Mouse (Mus musculus) megakaryocyte progenitor cell, adult 5-6 weeks (primary cell): ENCODE data around the gene Kcnk16. TPM values are rescaled to one million over a fixed set of nuclear protein-coding genes. Genes with fewer than 3 reads are reported as not detected.

ENCODE experiments used
- total RNA-seq, 2 experiments: library from RNA; stranded (forward) in 1 of 2; stranded (reverse) in 1 of 2; fragments of 157-497, 149-512 nt in 1 of 2; fragments of 200-1000 nt in 1 of 2; gene quantifications; 2 replicates each; pipeline versions ENCODE4 v1.2.3 to v1.2.4; 2015 to 2017

The Kcnk16 gene
- total RNA-seq, 2 experiments from 2014 or later = not detected

Other genes starting within 250 kb of the Kcnk16 start
- gene Saysd1, start 130.7 kb downstream of the Kcnk16 start, total RNA-seq (2015) = 3.4 and 3.9 TPM in 2 replicates
- gene Saysd1, start 130.7 kb downstream of the Kcnk16 start, total RNA-seq (2017) = 0.62 and 1.4 TPM in 2 replicates
- gene Kcnk5, start 87.4 kb downstream of the Kcnk16 start, total RNA-seq (2015) = 0.37 and 1.7 TPM in 2 replicates
- 1.2 and 7.0 TPM in 2 replicates for gene Kcnk5, start 87.4 kb downstream of the Kcnk16 start, total RNA-seq (2017)
- gene Nudt13, start 25.5 kb upstream of the Kcnk16 start, total RNA-seq (2015) = 8.2 and 10.0 TPM in 2 replicates
- 10.8 and 11.9 TPM in 2 replicates for gene Nudt13, start 25.5 kb upstream of the Kcnk16 start, total RNA-seq (2017)
- gene Ecd, start 78.9 kb upstream of the Kcnk16 start, total RNA-seq (2015) = 44.2 and 45.9 TPM in 2 replicates
- 67.3 and 71.2 TPM in 2 replicates for gene Ecd, start 78.9 kb upstream of the Kcnk16 start, total RNA-seq (2017)
- 21.1 and 30.8 TPM in 2 replicates for gene Fam149b, start 79.0 kb upstream of the Kcnk16 start, total RNA-seq (2015)
- 21.9 and 26.6 TPM in 2 replicates for gene Fam149b, start 79.0 kb upstream of the Kcnk16 start, total RNA-seq (2017)
- 75.2 and 78.3 TPM in 2 replicates for gene Dnajc9, start 119.7 kb upstream of the Kcnk16 start, total RNA-seq (2015)
- gene Dnajc9, start 119.7 kb upstream of the Kcnk16 start, total RNA-seq (2017) = 250 and 274 TPM in 2 replicates
- gene Mrps16, start 124.4 kb upstream of the Kcnk16 start, total RNA-seq (2015) = 89.6 and 90.7 TPM in 2 replicates
- gene Mrps16, start 124.4 kb upstream of the Kcnk16 start, total RNA-seq (2017) = 43.4 and 45.8 TPM in 2 replicates
- not detected in 2 replicates for gene Cfap70, start 183.0 kb upstream of the Kcnk16 start, total RNA-seq (2015)
- not detected in 2 replicates for gene Cfap70, start 183.0 kb upstream of the Kcnk16 start, total RNA-seq (2017)
- gene Anxa7, start 210.9 kb upstream of the Kcnk16 start, total RNA-seq (2015) = 52.6 and 56.2 TPM in 2 replicates
- 56.4 and 63.0 TPM in 2 replicates for gene Anxa7, start 210.9 kb upstream of the Kcnk16 start, total RNA-seq (2017)
- gene Mss51, start 227.7 kb upstream of the Kcnk16 start, total RNA-seq (2015) = 1.1 and 2.1 TPM in 2 replicates
- 0.29 and 0.74 TPM in 2 replicates for gene Mss51, start 227.7 kb upstream of the Kcnk16 start, total RNA-seq (2017)